Mouse (Mus musculus): Measurements from ENCODE around the gene Ptcd3.
A peak's percentile ranks its signal among the peaks of the same experiment; 100 is the strongest.
"Not testable (repeated sequence)": the region's sequence is repeated elsewhere in the genome, so short reads cannot be mapped to it uniquely, and the experiment has no call there.

Gene Ptcd3

GRCm38 (mm10) chr6:71871396-71871795, 37.2 kb downstream of the Ptcd3 start:
- no peak for DNase-seq (ENCODE audit: low read depth, low spot score)

GRCm38 (mm10) chr6:71868809-71869208, 39.7 kb downstream of the Ptcd3 start:
- no peak for DNase-seq (ENCODE audit: low read depth, low spot score)

DNA sequence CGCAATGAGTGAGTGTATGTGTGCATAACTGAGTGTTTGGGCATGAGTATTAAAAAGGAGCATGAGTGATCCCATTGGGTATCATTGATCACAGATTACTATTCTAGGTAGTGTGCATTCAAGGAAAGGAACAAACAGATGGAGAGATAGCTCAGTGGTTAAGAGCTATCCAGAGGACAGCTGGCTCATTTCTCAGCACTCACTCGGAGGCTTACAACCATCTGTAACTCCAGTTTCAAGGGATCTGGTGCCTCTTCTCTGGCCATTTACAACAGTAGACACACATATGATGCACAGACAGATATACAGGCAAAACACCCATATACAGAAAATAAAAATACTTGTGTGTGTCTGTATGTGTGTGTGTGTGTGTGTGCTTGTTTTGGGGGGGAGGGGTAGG, 40.8 kb downstream of the Ptcd3 start:
- DNase-seq (ENCODE audit: low read depth, low spot score): no peak

- not testable (repeated sequence) for DNase-seq (ENCODE audit: low read depth, low spot score)
These were observed 61.6 kb downstream of the Ptcd3 start for GRCm38 (mm10) chr6:71846906-71847305.

DNA sequence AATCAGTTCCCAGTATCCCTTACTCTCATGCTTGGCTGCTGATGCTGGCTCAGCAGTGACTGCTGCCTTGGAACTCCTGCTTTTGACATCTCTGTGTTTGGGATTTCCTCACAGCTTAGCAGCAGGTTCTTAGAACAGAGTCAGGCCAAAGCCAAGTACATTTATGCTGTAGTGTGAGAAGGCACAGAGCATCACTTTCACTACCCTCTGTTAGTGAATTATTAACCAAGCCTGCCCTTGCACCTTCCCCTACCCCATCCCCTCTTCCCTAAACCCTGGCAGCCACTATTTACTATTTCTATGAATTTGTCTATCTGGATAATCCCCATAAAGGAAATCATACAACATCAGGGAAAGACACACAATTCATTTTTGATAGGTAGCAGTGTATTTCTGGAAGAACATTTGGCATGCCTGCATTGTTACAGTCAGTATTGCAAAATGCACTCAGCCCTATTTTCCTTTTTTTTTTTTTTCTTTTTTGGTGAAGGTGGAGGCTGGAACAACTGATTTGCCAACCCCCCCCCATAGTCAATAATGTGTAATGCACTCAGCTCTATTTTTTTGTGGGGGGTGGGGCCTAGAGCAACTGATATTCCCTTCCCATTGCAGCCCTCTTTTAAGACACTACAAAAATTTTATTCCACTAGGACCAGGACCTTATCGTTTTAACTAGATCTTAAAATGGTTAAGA, 67.8 kb downstream of the Ptcd3 start:
- no peak for DNase-seq (ENCODE audit: low read depth, low spot score)

GRCm38 (mm10) chr6:71839815-71840214, 68.7 kb downstream of the Ptcd3 start:
- no peak for DNase-seq (ENCODE audit: low read depth, low spot score)

- DNase-seq (ENCODE audit: low read depth, low spot score): no peak
These were observed 71.7 kb downstream of the Ptcd3 start for GRCm38 (mm10) chr6:71836811-71837210.

DNA sequence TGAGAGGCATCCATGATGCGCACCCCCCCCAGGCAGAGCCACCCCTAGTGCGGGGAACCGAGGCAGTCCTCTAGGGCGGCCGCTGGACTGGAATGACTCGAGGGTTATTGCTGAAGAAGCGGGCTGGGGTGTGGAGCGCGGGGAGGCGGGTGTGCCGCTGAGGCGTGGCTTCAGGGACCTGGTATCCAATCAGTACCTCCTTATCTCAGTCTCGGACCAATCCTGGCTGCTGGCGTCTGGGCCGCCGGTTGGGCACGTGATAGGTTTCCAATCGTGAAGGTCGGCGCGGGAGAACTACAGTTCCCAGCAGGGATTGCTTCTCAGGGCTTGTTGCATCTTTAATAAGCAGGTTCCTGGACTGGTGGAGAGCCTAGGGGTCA, 77.0 kb downstream of the Ptcd3 start:
- peak; percentile 96 for DNase-seq (ENCODE audit: low read depth, low spot score)

DNA sequence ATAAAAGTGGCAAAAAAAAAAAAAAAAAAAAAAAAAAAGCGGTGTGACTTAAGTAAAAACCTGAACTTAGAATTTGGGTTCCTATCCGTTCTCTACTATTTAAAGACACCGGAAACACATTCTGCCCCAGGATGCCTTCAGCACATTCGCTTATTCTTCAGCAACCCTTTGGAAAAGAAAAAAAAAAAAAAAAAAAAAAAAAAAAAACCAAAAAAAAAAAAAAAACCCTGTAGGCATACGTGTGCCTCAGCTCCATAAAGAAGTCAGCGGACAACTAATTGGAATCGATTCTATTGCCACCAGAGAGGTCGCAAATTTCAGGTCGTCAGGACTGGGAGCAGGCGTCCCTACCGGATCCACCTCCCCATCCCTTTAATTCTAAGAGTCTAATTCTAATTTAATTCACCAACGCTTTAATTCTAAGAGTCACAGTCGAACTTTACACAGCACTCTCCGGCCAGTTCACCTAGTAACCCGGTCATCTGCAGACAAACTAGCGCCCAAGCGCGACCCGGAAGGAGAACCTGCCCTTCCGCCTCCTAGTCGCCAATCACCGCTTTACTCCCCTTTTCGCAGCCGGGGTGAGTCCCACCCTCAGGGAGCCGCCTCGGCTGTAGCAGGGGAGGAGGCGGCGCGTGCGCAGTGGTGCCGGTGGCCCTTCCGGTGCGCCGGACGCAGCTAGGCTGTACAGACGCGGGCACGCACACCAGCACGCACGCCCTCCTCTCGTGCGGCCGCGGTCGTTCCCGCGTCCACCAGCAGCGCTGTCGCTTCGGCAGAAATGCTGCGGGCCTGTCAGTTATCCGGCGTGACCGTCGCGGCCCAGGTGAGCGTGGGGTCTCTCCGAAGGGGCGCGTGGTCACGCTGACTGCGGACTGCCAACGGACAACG, 77.6 kb downstream of the Ptcd3 start, which contains the start of gene Immt:
TSS of gene Immt (plus strand) at position 642 of the 891 bp plus-strand sequence.
- peak; percentile 97 for DNase-seq (ENCODE audit: low read depth, low spot score)

Data from skeletal muscle tissue, adult 2 months (tissue).